Mouse (Mus musculus): ENCODE measurements around the gene Gm5725. TPM values are rescaled to one million over a fixed set of nuclear protein-coding genes. Genes with fewer than 3 reads are reported as not detected.

Gene Gm5725
- total RNA-seq (2023; ENCODE audit: inconsistent age) = not detected in 4 replicates

DNA sequence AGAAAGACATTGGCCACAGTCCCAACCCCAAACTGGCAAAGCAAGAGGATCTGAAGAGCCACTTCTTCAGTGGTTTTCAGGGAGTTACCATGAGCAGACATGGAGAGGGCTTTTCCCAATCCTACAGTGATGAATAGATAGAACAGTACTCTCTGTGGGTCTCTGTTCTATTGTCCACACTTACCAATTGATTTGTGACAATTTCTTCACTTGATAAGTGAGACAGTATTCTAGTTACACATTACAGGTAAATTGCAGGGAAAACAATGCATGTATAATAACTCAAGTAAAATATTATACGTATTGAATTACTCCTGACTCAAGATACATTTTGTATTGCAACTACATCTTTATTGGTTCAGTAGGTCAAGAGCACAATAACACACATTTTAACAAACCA, at the start of gene Gm5725:
Gene Gm5725, minus strand, starts transcription at position 101 of the 400 bp plus-strand sequence.

DNA sequence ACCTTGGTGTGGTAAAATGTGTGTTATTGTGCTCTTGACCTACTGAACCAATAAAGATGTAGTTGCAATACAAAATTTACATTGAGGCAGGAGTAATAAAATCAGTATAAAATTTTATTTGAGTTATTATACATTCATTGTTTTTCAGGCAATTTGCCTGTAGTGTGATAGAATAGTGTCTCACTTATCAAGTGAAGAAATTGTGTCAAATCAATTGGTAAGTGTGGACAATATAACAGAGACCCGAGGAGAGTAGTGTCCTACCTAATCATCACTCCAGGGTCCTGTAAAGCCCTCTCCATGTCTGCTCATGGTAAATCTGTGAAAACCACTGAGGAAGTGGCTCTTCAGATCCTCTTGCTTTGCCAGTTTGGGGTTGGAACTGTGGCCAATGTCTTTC, 12.0 kb downstream of the Gm5725 start, which contains the start of gene Vmn1r135:
Gene Vmn1r135, plus strand, starts transcription at position 301 of the 400 bp plus-strand sequence.

DNA sequence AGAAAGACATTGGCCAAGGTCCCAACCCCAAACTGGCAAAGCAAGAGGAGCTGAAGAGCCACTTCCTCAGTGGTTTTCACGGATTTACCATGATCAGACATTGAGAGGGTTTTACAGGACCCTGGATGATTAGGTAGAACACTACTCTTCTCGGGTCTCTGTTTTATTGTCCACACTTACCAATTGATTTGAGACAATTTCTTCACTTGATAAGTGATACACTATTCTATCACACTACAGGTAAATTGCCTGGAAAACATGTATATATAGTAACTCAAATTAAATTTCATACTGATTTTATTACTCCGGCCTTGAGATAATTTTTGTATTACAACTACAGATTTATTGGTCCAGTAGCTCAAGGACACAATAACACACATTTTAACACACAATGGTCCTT, 47.4 kb downstream of the Gm5725 start, which contains the start of gene Gm4177:
Gene Gm4177, minus strand, starts transcription at position 101 of the 400 bp plus-strand sequence.

Other genes starting within 250 kb of the Gm5725 start
- not detected in 4 replicates for gene Vmn1r132, start 230.2 kb downstream of the Gm5725 start, total RNA-seq (2023; ENCODE audit: inconsistent age)
- not detected in 4 replicates for gene Gm4175, start 82.8 kb downstream of the Gm5725 start, total RNA-seq (2023; ENCODE audit: inconsistent age)
- gene Gm4177, start 47.5 kb downstream of the Gm5725 start, total RNA-seq (2023; ENCODE audit: inconsistent age) = not detected in 4 replicates
- gene Vmn1r135, start 11.9 kb downstream of the Gm5725 start, total RNA-seq (2023; ENCODE audit: inconsistent age) = not detected in 4 replicates
- gene Gm5891, start 77.0 kb upstream of the Gm5725 start, total RNA-seq (2023; ENCODE audit: inconsistent age) = not detected in 4 replicates
- gene Vmn1r137, start 150.3 kb upstream of the Gm5725 start, total RNA-seq (2023; ENCODE audit: inconsistent age) = not detected in 4 replicates
- not detected in 4 replicates for gene Vmn1r138, start 184.6 kb upstream of the Gm5725 start, total RNA-seq (2023; ENCODE audit: inconsistent age)
- not detected in 4 replicates for gene Gm6176, start 212.0 kb upstream of the Gm5725 start, total RNA-seq (2023; ENCODE audit: inconsistent age)
- not detected in 4 replicates for gene Vmn1r139, start 224.8 kb upstream of the Gm5725 start, total RNA-seq (2023; ENCODE audit: inconsistent age)